Mouse (Mus musculus): Measurements from ENCODE around the gene Hint1. TPM values are rescaled to one million over a fixed set of nuclear protein-coding genes. Genes with fewer than 3 reads are reported as not detected.
A peak's percentile ranks its signal among the peaks of the same experiment; 100 is the strongest.

Gene Hint1
- polyA plus RNA-seq, 1 experiment from 2014 or later = 526 TPM

- no peak overlapping the region for H3K4me3 ChIP-seq (replicated peaks)
- no peaks in the 10 kb centered on the region for H3K36me3 ChIP-seq
- no peak overlapping the region for H3K27ac ChIP-seq (replicated peaks)
- no peaks in the 10 kb centered on the region for H3K27me3 ChIP-seq
- ATAC-seq (ENCODE audit: insufficient number of reproducible peaks, low FRiP score, low TSS enrichment, low read depth) = no peak
- no peak overlapping the region for H3K4me2 ChIP-seq (replicated peaks)
- H3K9ac ChIP-seq = no peak overlapping the region
- 44% methylated on average over 10 of the region's 10 CpGs for WGBS
- H3K4me1 ChIP-seq = peaks cover 16% of the 10 kb centered on the region
- no peaks in the 10 kb centered on the region for H3K9me3 ChIP-seq (replicated peaks)
These were observed 3.3 kb upstream of the Hint1 start for GRCm38 (mm10) chr11:54862621-54863520.

GRCm38 (mm10) chr11:54865330-54866085 is 675 bp upstream of the Hint1 start:
- peaks cover 11% of the 10 kb centered on the region for H3K36me3 ChIP-seq
- peak overlapping the region; percentile 88 for H3K27ac ChIP-seq (replicated peaks)
- H3K9me3 ChIP-seq (replicated peaks) = no peaks in the 10 kb centered on the region
- WGBS = 72% methylated on average over 6 of the region's 6 CpGs
- H3K27me3 ChIP-seq = no peaks in the 10 kb centered on the region
- H3K9ac ChIP-seq = peak overlapping the region; percentile 97
- no peak for ATAC-seq (ENCODE audit: insufficient number of reproducible peaks, low FRiP score, low TSS enrichment, low read depth)
- peaks cover 18% of the 10 kb centered on the region for H3K4me1 ChIP-seq
- H3K4me3 ChIP-seq (replicated peaks) = peak overlapping the region; percentile 86
- H3K4me2 ChIP-seq (replicated peaks) = peak overlapping the region; percentile 55

GRCm38 (mm10) chr11:54867049-54867385 is 834 bp downstream of the Hint1 start:
- WGBS = 0% methylated on average over 5 of the region's 5 CpGs
- Histone ChIP-seq H3K4me1 (peaks cover 18% of the 10 kb centered on the region), H3K36me3 (peaks cover 24% of the 10 kb centered on the region), H3K27ac (replicated peaks) (peak overlapping the region; percentile 88), H3K27me3 (no peaks in the 10 kb centered on the region), H3K9ac (peak overlapping the region; percentile 97), H3K9me3 (replicated peaks) (no peaks in the 10 kb centered on the region), H3K4me3 (replicated peaks) (peak overlapping the region; percentile 86), H3K4me2 (replicated peaks) (peak overlapping the region; percentile 55)
- ATAC-seq (ENCODE audit: insufficient number of reproducible peaks, low FRiP score, low TSS enrichment, low read depth) = 0 out of 2 replicates have a peak, but pooled peaks have one; percentile 19

- H3K4me2 ChIP-seq (replicated peaks) = peak overlapping the region; percentile 55; the same call in 1 of the 2 replicates
- peaks cover 33% of the 10 kb centered on the region for H3K36me3 ChIP-seq
- peaks cover 18% of the 10 kb centered on the region for H3K4me1 ChIP-seq
- no peaks in the 10 kb centered on the region for H3K27me3 ChIP-seq
- ATAC-seq (ENCODE audit: insufficient number of reproducible peaks, low FRiP score, low TSS enrichment, low read depth) = no peak
- no peak overlapping the region for H3K27ac ChIP-seq (replicated peaks)
- 81% methylated on average over 3 of the region's 3 CpGs for WGBS
- H3K9me3 ChIP-seq (replicated peaks) = no peaks in the 10 kb centered on the region
- H3K4me3 ChIP-seq (replicated peaks) = peak overlapping the region; percentile 86; the same call in 1 of the 2 replicates
- no peak overlapping the region for H3K9ac ChIP-seq
These were observed 1.8 kb downstream of the Hint1 start for GRCm38 (mm10) chr11:54867903-54868434.

GRCm38 (mm10) chr11:54868445-54868844 is 2.3 kb downstream of the Hint1 start:
- Histone ChIP-seq H3K36me3 (peaks cover 36% of the 10 kb centered on the region), H3K4me2 (replicated peaks) (no peak overlapping the region), H3K27ac (replicated peaks) (no peak overlapping the region), H3K27me3 (no peaks in the 10 kb centered on the region), H3K4me1 (peaks cover 18% of the 10 kb centered on the region), H3K4me3 (replicated peaks) (no peak overlapping the region), H3K9me3 (replicated peaks) (no peaks in the 10 kb centered on the region), H3K9ac (no peak overlapping the region)
- no peak for ATAC-seq (ENCODE audit: insufficient number of reproducible peaks, low FRiP score, low TSS enrichment, low read depth)
- WGBS = 59% methylated on average over 2 of the region's 2 CpGs

- no peak for ATAC-seq (ENCODE audit: insufficient number of reproducible peaks, low FRiP score, low TSS enrichment, low read depth)
- Histone ChIP-seq H3K4me3 (replicated peaks) (no peak overlapping the region), H3K9me3 (replicated peaks) (no peaks in the 10 kb centered on the region), H3K4me1 (peaks cover 18% of the 10 kb centered on the region), H3K27ac (replicated peaks) (no peak overlapping the region), H3K9ac (no peak overlapping the region), H3K36me3 (peaks cover 45% of the 10 kb centered on the region), H3K4me2 (replicated peaks) (no peak overlapping the region), H3K27me3 (no peaks in the 10 kb centered on the region)
- 81% methylated on average over 3 of the region's 3 CpGs for WGBS
These were observed 3.1 kb downstream of the Hint1 start for GRCm38 (mm10) chr11:54869318-54869717.

- no peak for ATAC-seq (ENCODE audit: insufficient number of reproducible peaks, low FRiP score, low TSS enrichment, low read depth)
- Histone ChIP-seq H3K4me2 (replicated peaks) (no peak overlapping the region), H3K27ac (replicated peaks) (no peak overlapping the region), H3K27me3 (no peaks in the 10 kb centered on the region), H3K9ac (no peak overlapping the region), H3K4me1 (peaks cover 16% of the 10 kb centered on the region), H3K36me3 (peaks cover 47% of the 10 kb centered on the region), H3K9me3 (replicated peaks) (no peaks in the 10 kb centered on the region), H3K4me3 (replicated peaks) (no peak overlapping the region)
- 80% methylated on average over 7 of the region's 7 CpGs for WGBS
These were observed 5.8 kb downstream of the Hint1 start for GRCm38 (mm10) chr11:54871831-54872537.

- Histone ChIP-seq H3K27me3 (no peaks in the 10 kb centered on the region), H3K27ac (replicated peaks) (no peak overlapping the region), H3K9me3 (replicated peaks) (no peaks in the 10 kb centered on the region), H3K36me3 (peaks cover 32% of the 10 kb centered on the region), H3K4me1 (0 out of 2 replicates have a peak, but pooled peaks cover 3% of the 10 kb centered on the region), H3K4me2 (replicated peaks) (no peak overlapping the region), H3K9ac (no peak overlapping the region), H3K4me3 (replicated peaks) (no peak overlapping the region)
- ATAC-seq (ENCODE audit: insufficient number of reproducible peaks, low FRiP score, low TSS enrichment, low read depth) = no peak
- WGBS = 81% methylated on average over 5 of the region's 5 CpGs
These were observed 9.8 kb downstream of the Hint1 start for GRCm38 (mm10) chr11:54876031-54876430.

- H3K4me1 ChIP-seq = 0 out of 2 replicates have a peak, but pooled peaks cover 11% of the 10 kb centered on the region
- H3K4me2 ChIP-seq (replicated peaks) = no peak overlapping the region
- ATAC-seq (ENCODE audit: insufficient number of reproducible peaks, low FRiP score, low TSS enrichment, low read depth) = no peak
- H3K27me3 ChIP-seq = no peaks in the 10 kb centered on the region
- 74% methylated on average over 6 of the region's 6 CpGs for WGBS
- H3K9ac ChIP-seq = no peak overlapping the region
- H3K9me3 ChIP-seq (replicated peaks) = no peaks in the 10 kb centered on the region
- H3K4me3 ChIP-seq (replicated peaks) = no peak overlapping the region
- no peak overlapping the region for H3K27ac ChIP-seq (replicated peaks)
- H3K36me3 ChIP-seq = peaks cover 6% of the 10 kb centered on the region
These were observed 12.7 kb downstream of the Hint1 start for GRCm38 (mm10) chr11:54878893-54879292.

GRCm38 (mm10) chr11:54879434-54879833 is 13.3 kb downstream of the Hint1 start:
- H3K9ac ChIP-seq = no peak overlapping the region
- ATAC-seq (ENCODE audit: insufficient number of reproducible peaks, low FRiP score, low TSS enrichment, low read depth) = no peak
- WGBS = 25% methylated on average over 4 of the region's 4 CpGs
- H3K9me3 ChIP-seq (replicated peaks) = no peaks in the 10 kb centered on the region
- no peak overlapping the region for H3K27ac ChIP-seq (replicated peaks)
- H3K4me1 ChIP-seq = 0 out of 2 replicates have a peak, but pooled peaks cover 11% of the 10 kb centered on the region
- no peak overlapping the region for H3K4me2 ChIP-seq (replicated peaks)
- H3K27me3 ChIP-seq = no peaks in the 10 kb centered on the region
- H3K4me3 ChIP-seq (replicated peaks) = no peak overlapping the region
- H3K36me3 ChIP-seq = 0 out of 2 replicates have a peak, but pooled peaks cover under 1% of the 10 kb centered on the region

Measured in embryonic facial prominence, embryonic 15.5 days (tissue).